Mouse (Mus musculus): ENCODE measurements around the gene Rdh1.
"Not testable (repeated sequence)": the region's sequence is repeated elsewhere in the genome, so short reads cannot be mapped to it uniquely, and the experiment has no call there.

DNA sequence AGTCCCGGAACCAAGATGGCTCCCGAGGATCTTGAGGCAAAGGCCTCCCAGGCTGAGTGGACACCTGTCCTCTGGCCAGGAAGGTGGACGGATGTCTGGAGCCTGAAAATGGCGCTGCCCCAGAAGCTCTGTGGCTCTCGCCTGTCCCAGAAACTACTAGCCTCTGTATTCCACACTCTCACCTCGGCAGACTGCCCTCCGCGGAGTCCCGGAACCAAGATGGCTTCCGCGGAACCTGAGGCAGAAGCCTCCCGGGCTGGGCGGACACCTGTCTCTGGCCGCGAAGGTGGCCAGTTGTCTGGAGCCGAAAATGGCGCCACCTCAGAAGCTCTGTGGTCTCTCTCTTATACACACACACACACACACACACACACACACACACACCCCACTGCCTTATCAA, 22.8 kb downstream of the Rdh1 start:
- TF ChIP-seq CTCF, EP300 (IDR thresholded peaks at IDR 0.05): not testable (repeated sequence)

All from lung, postnatal 0 days (tissue).